Mouse (Mus musculus) ovary, adult 18-20 months (tissue): ENCODE results near the gene Nkapd1.
"Not testable (repeated sequence)": the region's sequence is repeated elsewhere in the genome, so short reads cannot be mapped to it uniquely, and the experiment has no call there.

Experiments used
- DNase-seq: peaks from one replicate; pipeline ENCODE4 v3.0.0; 2022; ENCODE audit warnings: low spot score, mixed read lengths

Gene Nkapd1

DNA sequence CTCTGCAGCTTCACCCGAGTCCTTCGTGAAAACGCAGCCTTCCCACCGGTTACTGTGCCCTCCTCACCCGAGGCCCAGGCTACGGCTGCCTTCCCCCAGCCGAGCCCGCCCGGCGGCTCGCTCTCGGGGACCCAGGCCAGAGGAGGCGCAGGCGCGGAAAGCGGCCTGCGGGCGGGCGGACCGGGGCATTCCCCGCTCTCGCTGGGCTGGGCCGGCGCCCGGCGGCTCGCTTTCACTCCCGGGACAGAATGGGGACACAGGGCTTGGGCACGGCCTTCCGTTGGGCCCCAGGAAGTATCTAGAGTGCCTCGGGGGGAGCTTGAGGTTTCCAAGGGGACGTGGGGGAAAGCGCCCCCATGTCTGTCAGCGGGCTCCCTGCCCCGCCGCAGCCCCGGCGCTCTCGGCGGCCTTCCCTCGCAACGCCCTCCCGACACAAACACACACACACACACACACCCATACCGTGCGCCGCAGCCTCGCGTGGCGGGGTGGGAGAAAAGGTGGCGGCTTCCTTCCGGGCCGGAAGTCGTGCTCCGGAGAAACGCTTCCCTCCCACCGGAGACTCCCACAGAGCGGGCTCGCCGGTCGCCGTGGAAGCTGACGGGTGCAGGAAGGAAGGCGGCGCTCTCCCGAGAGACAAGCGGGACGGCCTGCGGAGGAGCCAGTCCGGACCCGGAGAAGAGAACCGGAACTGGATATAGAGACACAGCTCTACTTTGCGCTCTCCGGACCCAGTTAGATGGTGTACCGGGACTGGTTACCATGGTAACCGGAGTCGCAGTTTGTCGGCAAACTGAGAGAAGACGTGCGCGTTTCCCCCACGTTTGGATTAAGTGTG lies at the start of gene Nkapd1, which contains the start of gene Pih1d2:
Gene Nkapd1, minus strand, starts transcription at position 699 of the 838 bp plus-strand sequence.
Gene Pih1d2, plus strand, starts transcription at position 556 of the 838 bp plus-strand sequence.
- DNase-seq, result peak; percentile 81

DNA sequence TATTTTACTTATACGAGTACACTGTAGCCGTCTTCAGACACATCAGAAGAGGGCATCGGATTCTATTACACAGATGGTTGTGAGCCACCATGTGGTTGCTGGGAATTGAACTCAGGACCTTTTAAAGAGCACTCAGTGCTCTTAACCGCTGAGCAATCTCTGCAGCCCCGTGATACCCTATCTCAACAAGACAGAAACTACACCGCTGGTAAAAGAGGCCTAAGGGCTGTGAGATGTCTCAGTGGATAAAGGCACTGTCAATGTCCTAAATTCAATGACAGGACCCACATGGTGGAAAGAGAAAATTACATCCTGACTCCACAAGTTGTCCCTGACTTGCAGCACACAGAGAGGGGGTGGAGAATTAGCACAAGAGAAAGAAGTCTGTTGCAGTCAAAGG lies 49.2 kb upstream of the Nkapd1 start:
- no peak for DNase-seq

GRCm38 (mm10) chr9:50664826-50665225 lies 47.6 kb upstream of the Nkapd1 start:
- DNase-seq, result no peak

GRCm38 (mm10) chr9:50660431-50660830 lies 43.2 kb upstream of the Nkapd1 start:
- no peak for DNase-seq

DNA sequence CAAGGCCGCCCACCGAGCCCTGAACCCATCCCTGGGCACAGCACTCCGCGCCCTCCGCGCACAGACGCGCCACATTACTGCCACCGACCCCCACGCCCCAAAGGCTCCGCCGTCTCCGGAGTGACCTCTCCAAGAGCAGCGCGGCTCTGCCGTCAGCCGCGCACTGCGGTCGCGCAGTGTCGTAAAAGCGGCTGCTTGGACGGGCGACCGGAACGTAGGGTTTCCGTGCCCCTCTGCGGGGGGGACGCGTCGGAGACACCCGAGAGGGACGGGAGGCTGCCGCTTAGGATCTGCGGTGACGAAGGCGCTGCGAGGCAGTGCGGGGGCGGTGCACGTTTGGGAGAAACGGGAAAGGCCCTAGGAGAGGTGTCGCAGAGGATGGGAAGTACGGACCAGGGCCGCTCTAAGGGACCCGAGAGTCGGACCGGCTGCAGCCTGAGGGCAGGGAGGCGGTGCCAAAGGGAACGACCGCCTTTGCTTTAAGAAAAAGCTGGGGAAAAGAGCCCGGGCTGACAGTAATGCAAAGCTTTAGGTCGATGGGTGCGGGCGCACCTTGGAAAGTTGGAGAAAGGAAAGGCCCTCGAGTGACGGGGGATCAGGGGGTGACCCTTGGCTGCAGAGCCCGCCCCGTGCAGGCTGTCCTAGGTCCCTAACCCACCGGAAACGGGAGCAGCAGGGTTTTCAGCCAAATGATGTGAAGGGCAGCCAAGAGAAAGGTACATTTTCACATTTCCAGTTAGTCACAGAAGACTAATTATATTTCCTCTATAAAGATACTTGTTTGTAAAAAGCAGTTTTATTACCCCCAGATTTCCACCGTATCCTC lies 42.3 kb upstream of the Nkapd1 start, which contains the start of gene Dlat:
Gene Dlat, minus strand, starts transcription at position 389 of the 826 bp plus-strand sequence.
- peak; percentile 82 for DNase-seq

GRCm38 (mm10) chr9:50658941-50659388 lies 41.7 kb upstream of the Nkapd1 start:
- no peak for DNase-seq

DNA sequence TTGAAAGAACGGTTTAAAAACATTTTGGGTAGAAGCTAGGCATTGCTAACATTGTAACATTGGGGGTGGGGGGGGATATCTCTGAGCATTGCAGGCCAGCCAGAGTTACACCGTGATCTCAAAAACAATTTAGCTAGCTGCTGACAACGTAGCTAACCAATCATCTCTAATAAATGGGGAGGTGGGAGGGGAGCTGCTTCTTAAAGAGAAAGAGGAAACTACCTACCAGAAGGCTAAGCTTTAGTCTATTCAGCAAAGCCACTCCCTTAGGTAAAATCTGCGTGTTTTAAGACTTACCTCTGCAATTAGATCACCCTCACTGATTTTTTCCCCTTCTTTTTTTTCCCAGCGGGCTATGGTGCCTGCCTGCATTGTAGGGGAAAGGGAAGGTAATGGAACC lies 41.1 kb upstream of the Nkapd1 start:
- no peak for DNase-seq

GRCm38 (mm10) chr9:50650503-50650902 lies 33.2 kb upstream of the Nkapd1 start:
- DNase-seq, result no peak

- no peak for DNase-seq
These were observed 29.6 kb upstream of the Nkapd1 start for GRCm38 (mm10) chr9:50646826-50647370.

- DNase-seq, result no peak
These were observed 17.0 kb upstream of the Nkapd1 start for GRCm38 (mm10) chr9:50634270-50634669.

GRCm38 (mm10) chr9:50633059-50633458 lies 15.8 kb upstream of the Nkapd1 start:
- DNase-seq, result no peak

- no peak for DNase-seq
These were observed 14.9 kb upstream of the Nkapd1 start for GRCm38 (mm10) chr9:50632016-50632688.

DNA sequence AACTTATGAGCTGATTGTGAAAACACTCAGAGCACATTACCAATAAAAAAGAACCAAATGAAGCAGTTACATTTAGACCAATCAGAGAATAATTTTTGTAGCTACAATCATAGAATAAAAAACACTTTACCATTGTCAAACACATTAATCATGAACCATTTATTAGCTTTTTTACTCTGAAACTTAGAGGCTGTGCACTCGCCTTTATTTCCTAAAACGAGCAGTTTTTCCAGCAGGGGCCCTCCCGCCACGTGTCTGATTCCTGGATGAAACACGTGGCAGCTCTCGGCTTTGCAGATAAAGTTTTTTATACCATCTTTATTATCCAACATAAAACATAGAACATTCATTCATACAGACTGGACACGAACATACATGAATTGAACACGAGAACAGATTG lies 13.6 kb upstream of the Nkapd1 start:
- DNase-seq, result not testable (repeated sequence)

DNA sequence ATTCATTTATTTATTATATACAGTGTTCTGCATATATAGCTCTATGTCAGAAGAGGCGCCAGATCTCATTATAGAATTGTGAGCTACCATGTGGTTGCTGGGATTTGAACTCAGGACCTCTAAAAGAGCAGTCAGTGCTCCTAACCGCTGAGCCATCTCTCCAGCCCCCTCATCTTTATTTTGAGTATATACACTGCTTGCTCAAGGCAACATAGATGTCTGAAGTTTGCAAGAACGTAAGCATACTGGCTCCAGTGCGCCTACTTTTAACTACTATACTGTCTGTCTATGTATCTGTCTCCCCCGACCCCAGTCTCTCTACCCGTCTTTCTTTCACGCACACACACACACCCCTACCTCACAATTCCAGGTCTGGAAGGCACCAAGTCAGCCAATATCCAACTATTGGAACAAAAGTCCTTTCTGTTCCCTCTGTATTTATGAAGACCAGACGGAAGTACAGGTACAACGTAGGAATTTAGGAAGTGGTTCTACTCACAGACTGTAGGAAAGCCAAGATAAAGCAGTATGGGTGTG lies 598 bp upstream of the Nkapd1 start:
- DNase-seq, result no peak

- no peak for DNase-seq
These were observed 1.1 kb downstream of the Nkapd1 start for GRCm38 (mm10) chr9:50616161-50616560.

- DNase-seq, result no peak
These were observed 5.1 kb downstream of the Nkapd1 start for GRCm38 (mm10) chr9:50612115-50612514.

- no peak for DNase-seq
These were observed 12.9 kb downstream of the Nkapd1 start for GRCm38 (mm10) chr9:50604338-50604737.

DNA sequence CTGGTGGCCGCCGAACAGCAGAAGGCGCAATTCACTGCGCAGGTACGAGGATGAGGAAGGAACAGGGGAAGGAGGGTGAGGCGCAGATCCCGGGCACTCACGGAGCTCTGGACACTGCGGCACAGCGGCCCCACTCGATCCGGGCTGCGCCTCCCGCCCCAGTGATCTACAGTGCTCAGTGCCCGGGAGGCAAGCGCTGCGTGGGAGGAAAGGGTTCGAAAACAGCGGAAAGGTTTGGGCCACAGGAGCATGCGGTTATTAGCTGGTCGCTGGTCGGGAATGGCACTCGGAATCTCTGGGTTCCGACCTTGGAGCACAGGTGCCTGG lies 13.3 kb downstream of the Nkapd1 start:
- no peak for DNase-seq

DNA sequence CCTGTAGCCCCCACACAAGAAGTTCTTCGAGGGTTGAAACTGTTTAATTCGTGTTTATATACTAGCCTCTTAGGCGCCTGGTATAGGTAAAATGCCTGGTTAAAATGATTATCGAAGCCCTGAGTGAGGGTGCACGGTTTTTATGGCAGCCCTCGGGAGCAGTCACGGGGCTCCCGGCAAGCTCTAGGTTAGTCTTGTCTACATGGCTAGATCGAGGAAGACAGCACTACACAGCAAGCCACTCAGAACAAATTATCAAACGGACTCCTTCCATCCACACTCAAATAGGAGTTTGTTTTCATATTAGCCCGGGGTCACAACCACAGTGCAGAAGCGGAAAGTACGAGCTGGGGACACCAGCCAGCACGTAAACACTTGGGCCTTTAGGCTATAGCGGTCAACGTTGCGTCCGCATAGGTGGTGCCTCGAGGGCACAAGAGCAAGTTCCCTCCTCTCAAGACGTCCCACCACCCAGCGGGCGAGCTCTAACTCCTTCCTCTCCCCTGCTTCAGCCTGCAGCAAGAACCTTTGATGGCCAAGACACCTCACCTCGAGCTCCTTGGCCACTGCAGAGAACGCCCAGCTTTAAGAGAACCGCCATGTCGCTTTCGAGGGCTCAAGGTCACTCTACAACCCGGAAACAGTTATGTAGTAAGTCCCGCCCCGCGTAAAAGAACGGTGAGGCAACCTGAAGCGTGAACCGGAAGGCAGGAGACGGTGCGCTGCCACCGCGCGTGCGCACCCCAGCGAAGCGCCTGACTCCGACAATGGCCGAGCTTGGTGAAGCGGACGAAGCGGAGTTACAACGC lies 13.9 kb downstream of the Nkapd1 start, which contains the start of the genes Sdhd and Timm8b:
Gene Sdhd, minus strand, starts transcription at position 624 of the 809 bp plus-strand sequence.
Gene Timm8b, plus strand, starts transcription at position 722 of the 809 bp plus-strand sequence.
- peak; percentile 91 for DNase-seq

DNA sequence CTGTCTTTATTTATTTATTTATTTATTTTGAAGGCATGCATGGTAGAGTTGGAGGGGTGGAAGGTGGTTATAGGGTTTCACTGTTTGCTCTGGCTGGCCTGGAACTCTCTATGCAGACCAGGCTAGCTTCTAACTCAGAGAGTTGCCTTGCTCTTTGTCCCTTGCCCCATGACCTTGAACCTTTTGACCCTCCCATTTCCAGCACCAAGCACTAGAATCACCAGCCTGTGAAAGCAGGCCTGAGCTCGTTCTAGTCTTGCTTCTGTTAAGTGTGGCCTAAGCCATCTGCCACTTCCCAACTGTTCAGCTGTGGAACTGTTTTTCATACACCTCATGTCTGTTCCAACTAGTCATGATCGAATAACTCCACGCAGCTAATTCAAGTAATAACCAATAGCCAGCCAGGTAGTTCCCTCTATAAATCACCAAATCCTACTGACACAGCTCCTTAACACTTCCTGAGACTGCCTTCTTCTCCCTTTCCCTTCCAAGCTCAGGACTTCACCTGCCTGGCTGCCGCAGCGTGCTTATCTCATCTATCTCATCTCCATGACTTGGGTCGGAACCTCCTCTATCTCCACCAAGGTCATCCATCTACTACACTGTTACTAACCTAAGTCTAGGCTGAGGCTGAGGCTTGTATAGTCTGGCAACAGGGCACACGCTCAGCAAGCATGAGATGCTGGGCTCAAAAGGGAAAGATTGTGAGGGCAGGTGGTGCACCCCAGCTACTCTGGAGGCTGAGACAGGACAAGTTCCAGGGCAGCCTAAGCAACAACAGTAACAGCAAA lies 15.0 kb downstream of the Nkapd1 start:
- no peak for DNase-seq
